Mouse (Mus musculus) intestine, embryonic 14.5 days (tissue): ENCODE data around the gene Ogn. TPM values are rescaled to one million over a fixed set of nuclear protein-coding genes. Genes with fewer than 3 reads are reported as not detected.

Source experiments
- ATAC-seq: fragments of 200-750 bp; cut with Nextera tagmentation; replicated peaks from 2 replicates; pipeline ENCODE4 v1.8.0; 2017; ENCODE audit warnings: low read depth, moderate number of reproducible peaks, moderate TSS enrichment, moderate library complexity; ENCODE audit not compliant: low FRiP score, low TSS enrichment
- DNase-seq: peaks from one replicate; pipeline ENCODE4 v3.0.0-alpha.2; 2018; ENCODE audit warnings: low spot score
- H3K27ac ChIP-seq: fragments of 300-500 bp; sonication (generic); 2 replicates; pipeline ENCODE4 v1.5.1; 2014; ENCODE audit warnings: low read depth, mild to moderate bottlenecking, control low read depth
- H3K27me3 ChIP-seq: fragments of 300-500 bp; sonication (generic); replicated peaks from 2 replicates; pipeline ENCODE4 v1.6.1; 2014; ENCODE audit warnings: low read length, control low read depth; ENCODE audit not compliant: control insufficient read depth, insufficient read depth
- H3K36me3 ChIP-seq: fragments of 300-500 bp; sonication (generic); 2 replicates; pipeline ENCODE4 v1.6.1; 2014; ENCODE audit warnings: low read length, control low read depth; ENCODE audit not compliant: control insufficient read depth, insufficient read depth
- H3K4me1 ChIP-seq: fragments of 300-500 bp; sonication (generic); replicated peaks from 2 replicates; pipeline ENCODE4 v1.6.1; 2014; ENCODE audit warnings: low read length, control low read depth, mixed read lengths; ENCODE audit not compliant: control insufficient read depth, insufficient read depth
- H3K4me2 ChIP-seq: fragments of 300-500 bp; sonication (generic); 2 replicates; pipeline ENCODE4 v1.6.1; 2014; ENCODE audit warnings: low read length
- H3K4me3 ChIP-seq: fragments of 300-500 bp; sonication (generic); 2 replicates; pipeline ENCODE4 v1.5.1; 2014; ENCODE audit warnings: low read depth, low read length, control low read depth, mixed read lengths
- H3K9ac ChIP-seq: fragments of 300-500 bp; sonication (generic); 2 replicates; pipeline ENCODE4 v1.6.1; 2014; ENCODE audit warnings: mild to moderate bottlenecking, low read length
- H3K9me3 ChIP-seq: fragments of 300-500 bp; sonication (generic); 2 replicates; pipeline ENCODE4 v1.6.1; 2016; ENCODE audit warnings: low read length, control low read depth; ENCODE audit not compliant: control insufficient read depth
- WGBS: fragments of 180-500 bp; shearing (Covaris S2); extraction: QIAGEN DNeasy Blood & Tissue Kit; methylation state at CpG from one replicate; pipeline ENCODE4 v1.1.7; 2014; 5-methylcytosine and 5-hydroxymethylcytosine counted together
- polyA plus RNA-seq: library from polyadenylated mRNA; unstranded; fragments of >200 nt; fragmentation: Nextera tagmentation; extraction: Ambion mirVana; gene quantifications from 2 replicates; pipeline ENCODE4 v1.2.1, GENCODE M21; 2014

Gene Ogn
- polyA plus RNA-seq, 1 experiment from 2014 or later, result 56.9 TPM

DNA sequence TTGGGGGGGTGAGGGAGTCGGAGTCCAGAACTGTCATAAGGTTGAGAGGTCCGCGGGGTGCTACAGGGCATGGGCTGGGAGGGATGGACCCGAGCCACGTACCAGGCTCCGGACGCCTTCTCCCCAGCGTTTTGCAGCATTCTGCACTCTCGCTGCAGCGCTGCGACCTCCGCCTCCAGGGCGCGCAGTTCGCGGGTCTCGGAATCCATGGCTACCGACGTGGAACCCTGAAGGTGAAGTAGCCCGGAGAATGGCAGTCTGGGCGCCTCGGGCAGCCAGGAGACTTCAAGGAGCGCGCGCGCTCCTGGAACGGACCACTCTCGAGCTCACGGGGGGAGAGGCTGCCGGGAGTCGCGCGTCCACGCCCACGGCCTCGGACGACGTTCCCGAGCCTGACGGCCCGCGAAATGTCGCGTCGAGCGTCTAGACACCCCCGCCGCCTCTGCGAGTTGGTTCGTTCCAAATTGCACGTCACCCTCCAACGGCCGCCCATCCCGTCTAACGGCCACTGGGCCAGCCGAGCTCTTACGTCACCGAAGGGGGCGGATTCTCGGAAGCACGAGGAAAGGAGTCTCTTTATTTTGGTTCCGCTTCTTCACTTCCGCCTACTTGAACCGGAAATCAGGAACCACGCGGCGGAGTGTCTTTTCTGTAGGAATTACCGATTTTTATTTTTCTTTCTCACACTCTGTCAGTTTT lies 44.8 kb downstream of the Ogn start, which contains the start of the genes Cenpp and Nol8:
Gene Cenpp (minus strand): TSS at position 305 of the 699 bp plus-strand sequence.
Gene Nol8 (plus strand): TSS at position 598 of the 699 bp plus-strand sequence.
- Histone ChIP-seq H3K4me3 (peak within 1 kb of the TSS; percentile 91), H3K27ac (peak within 1 kb of the TSS; percentile 67; the same call in 1 of the 2 replicates), H3K4me2 (peak within 1 kb of the TSS; percentile 92), H3K9ac (peak within 1 kb of the TSS; percentile 61), H3K9me3 (no peaks in the 10 kb centered on the region), H3K36me3 (peaks cover 16% of the 10 kb centered on the region), H3K4me1 (peaks cover 7% of the 10 kb centered on the region; the same call in 1 of the 2 replicates), H3K27me3 (no peaks in the 10 kb centered on the region)
- DNase-seq (peak; percentile 99), ATAC-seq (peak; percentile 99)
- WGBS, result under 1% methylated on average over 68 of the region's 68 CpGs

DNA sequence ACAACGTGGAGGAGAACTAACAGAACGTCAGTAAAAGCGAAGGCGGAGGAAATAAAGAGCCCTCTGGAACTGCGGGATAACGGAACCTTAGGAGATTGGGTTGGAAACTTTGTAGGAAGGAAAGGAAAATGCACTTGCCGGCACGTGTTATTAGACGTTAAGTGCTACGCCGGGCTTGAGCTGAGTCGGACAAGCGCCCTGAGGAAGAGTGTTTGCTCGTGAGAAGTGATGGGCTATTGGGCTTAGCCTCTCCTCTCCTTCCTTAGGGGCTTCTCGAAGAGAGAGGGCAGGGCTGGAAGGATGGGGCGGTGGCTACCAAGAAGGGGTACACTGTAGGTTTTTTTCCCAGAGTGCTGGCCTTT lies 45.3 kb downstream of the Ogn start:
- H3K27ac ChIP-seq, result peak overlapping the region; percentile 67; the same call in 1 of the 2 replicates
- no peaks in the 10 kb centered on the region for H3K9me3 ChIP-seq
- WGBS, result under 1% methylated on average over 16 of the region's 16 CpGs
- H3K4me2 ChIP-seq, result peak overlapping the region; percentile 92
- ATAC-seq (peak; percentile 75), DNase-seq (no peak)
- no peaks in the 10 kb centered on the region for H3K27me3 ChIP-seq
- peaks cover 7% of the 10 kb centered on the region; the same call in 1 of the 2 replicates for H3K4me1 ChIP-seq
- H3K4me3 ChIP-seq, result peak overlapping the region; percentile 91
- peaks cover 20% of the 10 kb centered on the region for H3K36me3 ChIP-seq
- peak overlapping the region; percentile 58 for H3K9ac ChIP-seq

Other genes with a start within 250 kb of the Ogn start
- gene Ippk, start 186.8 kb upstream of the Ogn start, polyA plus RNA-seq, result 18.5 and 18.7 TPM in 2 replicates
- gene Tes3-ps, start 114.7 kb upstream of the Ogn start, polyA plus RNA-seq, result 0.55 and 1.0 TPM in 2 replicates
- 0.38 and 0.95 TPM in 2 replicates for gene Ecm2, start 103.2 kb upstream of the Ogn start, polyA plus RNA-seq
- 17.2 and 17.7 TPM in 2 replicates for gene Aspn, start 63.6 kb upstream of the Ogn start, polyA plus RNA-seq
- 0.45 and 0.66 TPM in 2 replicates for gene Omd, start 25.6 kb upstream of the Ogn start, polyA plus RNA-seq
- 28.3 and 29.3 TPM in 2 replicates for gene Cenpp, start 44.7 kb downstream of the Ogn start, polyA plus RNA-seq
- gene Nol8, start 45.0 kb downstream of the Ogn start, polyA plus RNA-seq, result 15.4 and 16.1 TPM in 2 replicates
- gene Iars, start 74.1 kb downstream of the Ogn start, polyA plus RNA-seq, result 96.1 and 101 TPM in 2 replicates
- gene Gm30302, start 191.0 kb downstream of the Ogn start, polyA plus RNA-seq, result not detected in 2 replicates